Mouse (Mus musculus): Measurements from ENCODE around the gene Glipr1.

GRCm38 (mm10) chr10:111936021-111936420, 66.4 kb downstream of the Glipr1 start:
- no peak for TF ChIP-seq CTCF (IDR thresholded peaks at IDR 0.05; ENCODE audit: borderline replicate concordance, insufficient read depth, low read length)
- TF ChIP-seq POLR2A (IDR thresholded peaks at IDR 0.05; ENCODE audit: low read depth, low read length) = no peak
